Mouse (Mus musculus) lung, embryonic 14.5 days (tissue): ENCODE results near the gene Armc7. TPM values are rescaled to one million over a fixed set of nuclear protein-coding genes. Genes with fewer than 3 reads are reported as not detected.

ENCODE experiments used
- ATAC-seq: fragments of 200-750 bp; cut with Nextera tagmentation; 2 replicates; pipeline ENCODE4 v1.8.0; 2017; ENCODE audit warnings: mild to moderate bottlenecking, moderate TSS enrichment, moderate library complexity; ENCODE audit not compliant: insufficient read depth
- DNase-seq: peaks from one replicate; pipeline ENCODE4 v3.0.0-alpha.2; 2015
- H3K27ac ChIP-seq: fragments of 300-500 bp; sonication (generic); 2 replicates; pipeline ENCODE4 v1.5.1; 2014; ENCODE audit warnings: low read depth, mild to moderate bottlenecking, moderate library complexity
- H3K27me3 ChIP-seq: fragments of 300-500 bp; sonication (generic); 2 replicates; pipeline ENCODE4 v1.6.1; 2014; ENCODE audit warnings: low read length, control low read depth; ENCODE audit not compliant: insufficient read depth
- H3K36me3 ChIP-seq: fragments of 300-500 bp; sonication (generic); 2 replicates; pipeline ENCODE4 v1.6.1; 2014; ENCODE audit warnings: control low read depth; ENCODE audit not compliant: insufficient read depth
- H3K4me1 ChIP-seq: fragments of 300-500 bp; sonication (generic); 2 replicates; pipeline ENCODE4 v1.6.1; 2014; ENCODE audit warnings: antibody characterized with exemption, control low read depth; ENCODE audit not compliant: insufficient read depth
- H3K4me2 ChIP-seq: fragments of 300-500 bp; sonication (generic); 2 replicates; pipeline ENCODE4 v1.6.1; 2014; ENCODE audit warnings: mild to moderate bottlenecking
- H3K4me3 ChIP-seq: fragments of 300-500 bp; sonication (generic); 2 replicates; pipeline ENCODE4 v1.5.1; 2014; ENCODE audit warnings: low read depth, low read length
- H3K9ac ChIP-seq: fragments of 300-500 bp; sonication (generic); 2 replicates; pipeline ENCODE4 v1.6.1; 2014
- H3K9me3 ChIP-seq: fragments of 300-500 bp; sonication (generic); 2 replicates; pipeline ENCODE4 v1.6.1; 2016; ENCODE audit warnings: low read depth, low read length, control low read depth
- CTCF ChIP-seq: IDR thresholded peaks from 2 replicates; pipeline ENCODE4 v1.5.1; 2016; ENCODE audit warnings: antibody characterized with exemption, low read depth
- WGBS: fragments of 180-500 bp; shearing (Covaris S2); extraction: QIAGEN DNeasy Blood & Tissue Kit; methylation state at CpG from one replicate; pipeline ENCODE4 v1.1.7; 2014; 5-methylcytosine and 5-hydroxymethylcytosine counted together
- polyA plus RNA-seq: library from polyadenylated mRNA; unstranded; fragments of >200 nt; fragmentation: Nextera tagmentation; extraction: Ambion mirVana; gene quantifications from 2 replicates; pipeline ENCODE4 v1.2.1, GENCODE M21; 2014

Gene Armc7
- polyA plus RNA-seq, 1 experiment from 2014 or later: 8.0 TPM

DNA sequence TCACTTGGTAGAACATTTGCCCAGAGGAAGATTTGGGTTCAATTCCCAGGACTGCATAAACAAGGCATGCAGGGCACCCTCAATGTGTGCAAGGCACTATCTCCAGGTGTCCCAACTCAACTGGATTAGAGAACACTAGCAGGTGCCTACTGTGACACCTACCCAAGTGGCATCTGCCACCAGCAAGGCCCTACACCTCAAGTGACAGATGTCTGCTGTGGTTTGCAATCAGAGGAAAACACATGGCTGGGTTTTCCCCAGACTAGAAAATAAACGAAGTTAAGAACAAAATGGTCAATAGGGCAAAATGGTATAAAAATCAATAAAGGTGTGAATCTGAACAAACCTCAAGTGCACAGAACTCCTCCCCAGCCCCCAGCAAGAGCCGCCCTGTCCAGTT, 32.6 kb downstream of the Armc7 start:
- WGBS: 72% methylated on average over 2 of the region's 2 CpGs
- no peak overlapping the region for H3K4me2 ChIP-seq
- H3K4me1 ChIP-seq: peaks cover 28% of the 10 kb centered on the region
- no peak for TF ChIP-seq CTCF
- no peaks in the 10 kb centered on the region for H3K27me3 ChIP-seq
- no peaks in the 10 kb centered on the region for H3K9me3 ChIP-seq
- no peak overlapping the region for H3K27ac ChIP-seq
- no peak for DNase-seq
- ATAC-seq: no peak
- H3K36me3 ChIP-seq: peaks cover 11% of the 10 kb centered on the region; the same call in 1 of the 2 replicates
- no peak overlapping the region for H3K4me3 ChIP-seq
- no peak overlapping the region for H3K9ac ChIP-seq

DNA sequence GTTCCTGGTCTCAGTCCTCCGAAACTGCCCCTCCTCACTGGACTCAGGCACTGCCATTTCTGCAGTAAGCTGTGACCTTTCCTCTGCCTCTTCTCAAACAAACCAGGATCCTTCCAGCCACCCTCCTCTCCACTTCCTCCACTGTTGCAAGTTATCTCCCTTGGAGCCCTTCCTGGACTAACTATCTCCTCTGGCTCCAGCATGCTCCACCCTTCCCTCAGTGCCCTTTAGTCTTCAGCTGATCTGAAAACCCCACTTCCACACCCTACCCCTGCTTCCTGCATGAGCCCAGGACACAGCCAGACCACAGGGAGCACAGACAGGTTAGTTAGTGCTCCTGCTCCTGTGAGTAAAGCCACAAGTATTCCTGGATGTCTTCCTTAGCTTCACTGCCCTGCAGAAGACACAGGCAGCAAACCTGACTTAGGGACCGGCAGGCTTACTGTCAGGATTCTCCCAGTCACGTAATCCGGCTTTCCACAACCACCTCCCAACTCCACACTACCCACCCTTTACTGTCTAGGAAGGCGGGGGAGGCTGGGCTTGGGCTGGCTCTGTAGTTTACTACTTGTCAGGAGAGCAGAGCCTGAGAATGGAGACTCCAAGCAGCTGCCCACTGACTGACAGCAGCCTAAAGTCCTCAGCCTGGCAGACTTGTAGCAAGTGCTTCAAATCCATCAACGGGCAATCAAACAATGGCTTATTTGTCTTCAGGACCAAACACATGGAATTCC, 34.5 kb downstream of the Armc7 start:
- Histone ChIP-seq H3K27ac (no peak overlapping the region), H3K9me3 (no peaks in the 10 kb centered on the region), H3K9ac (0 out of 2 replicates have a peak overlapping the region, but pooled peaks have one; percentile 97), H3K4me1 (peaks cover 28% of the 10 kb centered on the region), H3K27me3 (no peaks in the 10 kb centered on the region), H3K4me3 (no peak overlapping the region), H3K4me2 (peak overlapping the region; percentile 85), H3K36me3 (0 out of 2 replicates have a peak, but pooled peaks cover 6% of the 10 kb centered on the region)
- TF ChIP-seq CTCF: no peak
- DNase-seq (peak; percentile 19), ATAC-seq (no peak)
- 24% methylated on average over 6 of the region's 6 CpGs for WGBS

DNA sequence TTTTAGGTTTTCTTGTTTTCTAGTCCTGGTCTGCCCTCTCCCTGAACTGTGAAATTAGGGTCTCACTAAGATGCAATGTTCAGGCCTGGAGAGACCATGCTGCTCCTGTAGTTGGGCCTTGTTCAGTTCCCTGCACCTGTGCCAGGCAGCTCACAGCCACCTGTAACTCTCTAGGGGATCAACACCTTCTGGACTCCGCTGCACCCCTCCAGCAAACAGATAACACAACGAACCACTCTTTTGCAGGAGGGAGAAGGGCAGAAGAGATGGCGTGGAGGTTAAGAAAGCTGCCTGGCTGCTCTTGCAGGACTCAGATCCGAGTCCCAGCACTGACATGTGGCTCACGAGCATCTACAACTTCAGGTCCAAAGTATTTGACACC, 35.0 kb downstream of the Armc7 start:
- Histone ChIP-seq H3K4me1 (peaks cover 28% of the 10 kb centered on the region), H3K9ac (peak overlapping the region; percentile 97), H3K4me2 (peak overlapping the region; percentile 85), H3K27me3 (no peaks in the 10 kb centered on the region), H3K27ac (peak overlapping the region; percentile 30; the same call in 1 of the 2 replicates), H3K4me3 (0 out of 2 replicates have a peak overlapping the region, but pooled peaks have one; percentile 100), H3K9me3 (no peaks in the 10 kb centered on the region), H3K36me3 (0 out of 2 replicates have a peak, but pooled peaks cover 6% of the 10 kb centered on the region)
- WGBS: 37% methylated on average over 5 of the region's 5 CpGs
- TF ChIP-seq CTCF: no peak
- DNase-seq: no peak
- ATAC-seq: no peak

DNA sequence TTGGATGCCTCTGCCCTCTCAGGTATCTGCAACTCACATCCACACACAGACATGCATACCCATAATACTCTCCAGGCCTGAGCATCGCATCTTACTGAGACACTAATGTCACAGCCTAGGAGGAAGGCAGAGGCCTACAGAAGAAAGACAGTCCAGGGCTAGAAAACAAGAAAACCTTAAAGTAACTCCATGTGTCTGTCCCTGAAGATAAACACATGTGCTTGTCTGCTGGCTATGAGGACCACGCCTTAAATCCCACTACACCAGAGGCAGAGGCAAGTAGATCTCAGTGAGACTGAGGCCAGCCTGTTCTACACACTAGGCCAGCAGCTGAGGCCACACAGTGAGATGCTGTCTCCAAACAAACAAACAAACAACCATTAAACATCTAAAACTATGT, 35.7 kb downstream of the Armc7 start:
- Histone ChIP-seq H3K9ac (peak overlapping the region; percentile 97), H3K27ac (peak overlapping the region; percentile 30; the same call in 1 of the 2 replicates), H3K9me3 (no peaks in the 10 kb centered on the region), H3K4me1 (peaks cover 28% of the 10 kb centered on the region), H3K27me3 (no peaks in the 10 kb centered on the region), H3K4me3 (peak overlapping the region; percentile 100), H3K4me2 (peak overlapping the region; percentile 85), H3K36me3 (0 out of 2 replicates have a peak, but pooled peaks cover 6% of the 10 kb centered on the region)
- no peak for ATAC-seq
- no peak for TF ChIP-seq CTCF
- WGBS: 70% methylated on average over 2 of the region's 2 CpGs
- DNase-seq: no peak

DNA sequence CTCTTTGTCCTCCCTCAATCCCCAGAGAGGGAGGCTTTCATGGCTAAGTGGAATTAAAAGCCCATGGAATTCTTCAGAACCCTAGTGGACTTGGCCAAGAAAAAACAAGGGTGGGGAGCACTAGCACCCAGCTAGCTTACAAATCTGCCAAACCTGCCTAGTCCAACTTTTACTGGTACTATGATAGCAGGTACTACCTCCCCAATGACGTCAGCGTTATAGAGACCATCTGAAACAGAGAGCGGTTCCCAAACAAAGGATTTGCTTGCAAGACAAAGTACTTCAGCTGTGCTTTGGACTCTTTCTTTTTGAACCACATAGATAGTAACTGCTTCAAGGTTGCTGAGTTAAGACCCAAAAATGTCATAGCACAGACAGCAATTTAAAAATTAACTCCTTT, 36.5 kb downstream of the Armc7 start:
- DNase-seq (no peak), ATAC-seq (no peak)
- Histone ChIP-seq H3K27ac (peak overlapping the region; percentile 91), H3K9ac (peak overlapping the region; percentile 97), H3K4me2 (peak overlapping the region; percentile 85), H3K4me3 (peak overlapping the region; percentile 100), H3K36me3 (0 out of 2 replicates have a peak, but pooled peaks cover 6% of the 10 kb centered on the region), H3K9me3 (no peaks in the 10 kb centered on the region), H3K27me3 (no peaks in the 10 kb centered on the region), H3K4me1 (peaks cover 28% of the 10 kb centered on the region)
- 31% methylated on average over 3 of the region's 3 CpGs for WGBS
- no peak for TF ChIP-seq CTCF

DNA sequence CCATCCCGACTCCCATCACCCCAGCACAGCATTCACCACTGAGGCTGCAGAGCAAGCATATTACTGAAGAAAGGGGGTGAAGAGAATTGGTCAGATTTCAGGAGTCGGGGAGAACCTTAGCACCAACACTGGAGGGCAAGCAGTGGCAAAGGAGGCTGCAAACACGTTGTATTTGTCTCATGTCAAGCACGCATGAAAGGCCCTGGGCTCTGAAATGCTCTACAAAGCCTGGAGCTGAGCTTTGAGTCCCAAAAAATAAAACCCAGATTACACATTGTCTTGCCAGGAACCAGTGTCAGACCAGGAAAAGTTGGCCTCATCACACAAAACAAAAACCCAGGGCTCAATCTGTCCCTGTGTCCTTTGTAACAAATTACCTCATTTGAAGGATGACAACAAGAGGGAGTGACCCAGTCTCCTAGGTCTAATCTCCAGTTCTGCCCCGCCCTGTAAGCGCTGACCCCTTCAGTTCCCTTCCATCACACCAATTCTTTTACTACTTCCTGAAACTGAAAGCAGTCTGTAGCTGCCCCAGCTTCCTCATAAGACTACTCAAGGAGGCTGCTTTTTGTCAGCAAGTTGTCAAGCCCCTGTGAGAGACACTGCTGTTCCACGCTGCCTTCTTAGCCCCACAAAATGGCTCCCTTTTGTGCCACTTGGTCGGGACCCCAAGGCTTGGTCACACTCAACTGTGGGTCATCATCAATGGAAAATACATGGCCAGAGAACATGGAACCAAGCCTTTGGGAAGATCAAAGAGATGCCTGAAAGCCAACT, 37.1 kb downstream of the Armc7 start:
- peaks cover 28% of the 10 kb centered on the region for H3K4me1 ChIP-seq
- DNase-seq (peak; percentile 47), ATAC-seq (no peak)
- no peaks in the 10 kb centered on the region for H3K9me3 ChIP-seq
- 0 out of 2 replicates have a peak, but pooled peaks cover 6% of the 10 kb centered on the region for H3K36me3 ChIP-seq
- 19% methylated on average over 8 of the region's 8 CpGs for WGBS
- H3K9ac ChIP-seq: peak overlapping the region; percentile 97
- peak overlapping the region; percentile 85 for H3K4me2 ChIP-seq
- H3K27me3 ChIP-seq: no peaks in the 10 kb centered on the region
- peak overlapping the region; percentile 91 for H3K27ac ChIP-seq
- TF ChIP-seq CTCF: no peak
- H3K4me3 ChIP-seq: peak overlapping the region; percentile 100
